Comparison of ENCODE assay signal across 29 mouse cellular contexts in the genomic region with DNA sequence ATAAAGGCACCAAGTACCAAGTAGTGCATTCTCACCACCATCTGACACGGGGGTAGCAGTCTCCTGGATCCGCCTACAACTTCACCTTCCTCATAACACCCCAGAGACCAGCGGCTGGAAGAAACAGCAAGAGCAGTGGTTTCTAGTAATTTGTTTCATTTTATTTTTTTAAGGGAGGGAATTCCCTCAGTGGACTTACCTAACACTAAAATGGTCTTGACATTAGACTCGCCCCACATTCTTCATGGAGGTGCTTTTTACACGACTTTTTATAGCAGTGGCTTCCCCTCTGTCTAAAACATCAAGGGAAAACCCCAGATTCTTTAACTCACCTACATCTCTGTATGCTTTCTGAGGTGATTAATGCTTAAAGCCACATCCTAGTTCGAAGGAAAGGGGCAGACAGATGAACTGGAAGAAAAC.
DNase-seq lines count a peak whose midpoint lies in the region; ATAC-seq lines count a peak whose summit lies in the region.
"Had no signal": no experiment of that assay in that cellular context is flagged by ENCODE, and none has a peak within 500 bp of the region (broad histone marks: within the 10 kb centered on the region; RNA-seq: fewer than 3 reads in every experiment).

No protein-coding gene starts in this region.

- WGBS in kidney, embryonic 15.5 days: 41% methylated on average over 6 of the region's 6 CpGs

- H3K4me3 ChIP-seq in kidney, embryonic 15.5 days (replicated peaks): no peak overlapping the region
- H3K4me3 ChIP-seq: forebrain, embryonic 10.5 days; intestine, embryonic 15.5 days; limb, embryonic 12.5 days; liver, embryonic 12.5 days; megakaryocyte, embryonic 14.5 days; midbrain, embryonic 15.5 days; neural tube, embryonic 15.5 days; stomach, embryonic 15.5 days had no signal

- no peak overlapping the region for H3K9ac ChIP-seq in kidney, embryonic 15.5 days
- H3K9ac ChIP-seq: forebrain, postnatal 0 days; hindbrain, embryonic 14.5 days; intestine, embryonic 15.5 days; limb, embryonic 12.5 days; liver, embryonic 12.5 days; midbrain, embryonic 15.5 days; neural tube, embryonic 15.5 days; stomach, embryonic 15.5 days had no signal

- DNase-seq in A20 (ENCODE audit: low read depth, low spot score): peak; percentile 57
- peak; percentile 73 for DNase-seq in CD4-positive helper T cell, adult 2 months (ENCODE audit: low read depth, low spot score)
- DNase-seq in embryo, embryonic 10.5 days (ENCODE audit: low spot score): no peak
- DNase-seq in gastrocnemius, postnatal 14 days: no peak
- DNase-seq in urinary bladder, postnatal 25 days (ENCODE audit: low spot score): no peak
- DNase-seq: adrenal gland, postnatal 10 days; cerebellum, adult 9-10 months; forebrain, postnatal 0 days; gastrocnemius, postnatal 36 days; heart, postnatal 36 days; kidney, adult 8-10 months; kidney, postnatal 25 days; lung, adult 18-20 months; lung, postnatal 10 days; thymus, adult 18-20 months had no signal

- H3K4me2 ChIP-seq in kidney, embryonic 15.5 days: no peak overlapping the region
- H3K4me2 ChIP-seq: hindbrain, embryonic 14.5 days; intestine, embryonic 15.5 days; limb, embryonic 12.5 days; liver, embryonic 12.5 days; midbrain, embryonic 15.5 days; neural tube, embryonic 15.5 days; stomach, embryonic 15.5 days had no signal

- H3K36me3 ChIP-seq in kidney, embryonic 15.5 days: no peaks in the 10 kb centered on the region
- H3K36me3 ChIP-seq: forebrain, embryonic 10.5 days; G1E; intestine, embryonic 15.5 days; limb, embryonic 12.5 days; liver, embryonic 12.5 days; midbrain, embryonic 15.5 days; neural tube, embryonic 15.5 days; stomach, embryonic 15.5 days had no signal

- H3K27me3 ChIP-seq in kidney, embryonic 15.5 days: no peaks in the 10 kb centered on the region
- H3K27me3 ChIP-seq: intestine, embryonic 15.5 days; limb, embryonic 12.5 days; liver, embryonic 12.5 days; midbrain, embryonic 15.5 days; neural tube, embryonic 15.5 days; Patski; stomach, embryonic 15.5 days had no signal

- intact Hi-C loops in gastrocnemius, postnatal 14 days (cut with DNase I; ENCODE audit: low total_unique reads): no loop called here

- no peaks in the 10 kb centered on the region for H3K4me1 ChIP-seq in kidney, embryonic 15.5 days
- H3K4me1 ChIP-seq: intestine, embryonic 15.5 days; liver, embryonic 12.5 days; stomach, embryonic 15.5 days had no signal

- peak; percentile 50 for ATAC-seq in granulocyte monocyte progenitor cell, adult 5-6 weeks (replicated peaks; ENCODE audit: poor library complexity, severe bottlenecking)
- peak; percentile 44 for ATAC-seq in megakaryocyte progenitor cell, adult 5-6 weeks (replicated peaks; ENCODE audit: poor library complexity)
- no peak for ATAC-seq in kidney, embryonic 15.5 days (replicated peaks; ENCODE audit: low FRiP score)
- ATAC-seq: forebrain, postnatal 0 days; intestine, embryonic 15.5 days; liver, embryonic 12.5 days; midbrain, embryonic 15.5 days; Patski had no signal

- H3K27ac ChIP-seq in kidney, embryonic 15.5 days: no peak overlapping the region
- H3K27ac ChIP-seq: forebrain, embryonic 10.5 days; hindbrain, embryonic 14.5 days; limb, embryonic 12.5 days; liver, embryonic 12.5 days; midbrain, embryonic 15.5 days; neural tube, embryonic 15.5 days; stomach, embryonic 15.5 days had no signal

- H3K9me3 ChIP-seq in kidney, embryonic 15.5 days (replicated peaks): no peaks in the 10 kb centered on the region
- H3K9me3 ChIP-seq: forebrain, embryonic 10.5 days; G1E; intestine, embryonic 15.5 days; limb, embryonic 12.5 days; liver, embryonic 12.5 days; megakaryocyte, embryonic 14.5 days; midbrain, embryonic 15.5 days; neural tube, embryonic 15.5 days; stomach, embryonic 15.5 days had no signal

Comparison
In these comparisons a context has a peak if more than half of its experiments do, and no peak if none do; other contexts are left out.
1. DNase-seq: peak in A20 (single experiment) and CD4-positive helper T cell, adult 2 months (single experiment); none in embryo, embryonic 10.5 days (single experiment), gastrocnemius, postnatal 14 days (single experiment) and urinary bladder, postnatal 25 days (single experiment).